Mouse (Mus musculus) urinary bladder, postnatal 4 days (tissue): ENCODE measurements around the gene Glb1.
"Not testable (repeated sequence)": the region's sequence is repeated elsewhere in the genome, so short reads cannot be mapped to it uniquely, and the experiment has no call there.

Experiments
- DNase-seq, 2 experiments: peaks; one replicate each; pipeline ENCODE4 v3.0.0; 2021 to 2022; ENCODE audit warnings: low spot score in 2 of 2

The Glb1 gene

GRCm38 (mm10) chr9:114400949-114401684, at the start of gene Glb1, which contains the start of gene Tmppe:
TSS of gene Glb1 (plus strand) at chr9:114401076.
TSS of gene Tmppe (plus strand) at chr9:114401105.
- peak; percentile 80 to 86 for DNase-seq

GRCm38 (mm10) chr9:114367783-114368470, 32.9 kb upstream of the Glb1 start:
- peak; percentile 76 to 83 for DNase-seq

GRCm38 (mm10) chr9:114368471-114368858, 32.4 kb upstream of the Glb1 start:
- no peak for DNase-seq

GRCm38 (mm10) chr9:114369389-114369788, 31.5 kb upstream of the Glb1 start:
- not testable (repeated sequence) for DNase-seq

DNA sequence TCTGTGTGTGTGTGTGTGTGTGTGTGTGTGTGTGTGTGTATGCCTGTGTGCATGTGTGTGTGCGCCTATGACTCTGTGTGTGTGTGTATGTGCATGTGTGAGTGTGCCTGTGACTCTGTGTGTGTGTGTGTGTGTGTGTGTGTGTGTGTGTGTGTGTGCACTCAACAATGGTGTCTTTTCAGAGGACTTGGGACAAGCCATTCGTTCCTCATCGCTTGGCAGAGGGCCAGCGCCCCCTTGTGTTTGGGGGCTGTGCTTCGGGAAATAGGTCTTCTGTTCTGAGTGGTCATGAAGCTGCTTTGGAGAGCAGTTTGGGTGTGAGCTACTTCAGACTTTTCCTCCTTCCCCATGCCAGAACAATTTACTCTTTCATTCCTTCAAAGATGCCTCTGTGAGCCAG, 29.2 kb upstream of the Glb1 start:
- DNase-seq, result not testable (repeated sequence)

DNA sequence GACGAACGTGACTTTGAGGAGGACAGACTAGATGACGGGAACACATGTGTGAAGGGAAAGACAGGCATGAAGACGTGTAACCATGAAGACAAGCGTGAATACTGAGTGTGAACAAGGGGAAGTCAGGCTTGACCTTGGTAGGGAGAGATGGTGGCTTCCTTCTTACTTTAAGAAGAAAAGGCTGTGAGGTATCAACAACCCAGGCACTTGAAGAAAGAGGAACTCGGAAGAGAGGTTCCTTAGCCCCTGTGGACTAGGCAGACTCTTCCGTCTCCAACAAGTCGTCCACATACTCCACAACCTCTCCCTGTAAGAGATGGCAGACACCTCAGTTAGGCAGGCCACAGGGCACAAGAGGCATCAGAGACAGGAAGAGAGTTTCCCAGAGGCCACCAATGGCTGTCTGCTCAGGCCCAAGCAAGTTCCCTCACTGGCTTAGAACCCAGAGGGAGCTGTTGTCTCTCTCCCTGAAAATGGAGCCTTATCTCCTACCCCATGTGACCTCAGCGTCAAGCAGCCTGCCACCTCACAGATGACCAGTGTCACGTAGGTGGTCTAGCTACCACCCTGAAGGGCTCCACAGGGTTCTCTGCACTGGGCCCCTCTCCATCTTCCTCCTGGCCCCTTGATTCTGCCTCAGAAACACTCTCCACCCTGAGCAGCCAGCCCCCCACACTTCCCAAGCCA, 25.5 kb upstream of the Glb1 start:
- no peak for DNase-seq

DNA sequence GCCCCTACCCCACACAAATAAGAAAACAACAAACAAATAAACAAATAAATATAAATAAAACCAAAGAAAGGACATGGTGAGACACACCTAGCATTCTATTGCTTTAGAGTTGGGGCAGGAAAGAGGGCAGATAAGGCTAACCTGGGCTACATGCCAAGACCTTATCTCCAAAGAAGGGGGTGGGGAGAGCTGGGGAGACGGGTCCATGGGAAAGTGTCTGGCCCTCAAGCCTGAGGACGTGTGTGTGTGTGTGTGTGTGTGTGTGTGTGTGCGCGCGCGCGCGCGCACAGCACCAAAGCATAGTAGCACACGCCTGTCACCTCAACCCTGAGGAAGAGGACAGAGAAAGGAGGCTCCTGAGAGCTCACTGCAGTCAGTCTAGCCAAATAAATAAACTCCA, 23.7 kb upstream of the Glb1 start:
- no peak for DNase-seq

- DNase-seq, result no peak
Observed at GRCm38 (mm10) chr9:114379871-114380270, 21.0 kb upstream of the Glb1 start.

DNA sequence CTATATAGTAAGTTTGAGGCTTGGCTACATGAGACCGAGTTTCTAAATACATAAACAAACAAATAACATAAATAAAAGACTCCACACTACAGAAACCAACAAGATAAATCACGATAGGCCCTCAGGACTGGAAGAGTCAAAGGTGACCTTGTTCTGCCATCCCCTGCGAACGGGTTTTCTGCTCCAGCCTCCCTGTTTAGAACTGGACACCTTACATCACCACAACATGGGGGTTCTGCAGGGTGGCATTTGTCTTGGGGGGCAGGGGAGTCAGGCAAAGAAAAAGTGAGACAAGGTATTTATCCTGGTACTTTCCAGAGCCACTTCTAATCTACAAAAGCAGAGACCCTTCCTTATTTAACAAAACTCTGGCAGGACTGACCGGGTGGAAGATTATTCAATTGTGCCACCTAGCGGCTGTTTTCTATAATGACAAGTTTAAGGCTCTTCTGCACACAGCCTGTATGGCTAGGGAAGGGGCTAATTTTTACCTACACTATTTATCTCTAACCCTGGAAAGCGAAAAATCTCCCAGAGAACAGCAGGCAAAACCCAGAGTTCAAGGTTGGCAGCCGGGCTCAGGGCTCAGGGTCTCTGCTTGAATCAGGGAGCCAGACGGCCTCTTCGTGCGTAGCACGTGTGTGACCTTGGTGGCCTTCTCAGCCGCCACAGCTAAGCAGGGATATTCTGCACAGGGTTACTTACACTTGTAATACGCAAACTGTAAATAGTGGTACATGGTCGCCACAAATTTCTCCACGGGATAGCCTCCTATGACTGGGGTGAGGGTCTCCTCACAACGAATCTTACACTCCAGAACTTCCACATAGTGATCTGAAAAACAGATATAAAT, 19.8 kb upstream of the Glb1 start:
- peak in 1 of 2 experiments; percentile 55 for DNase-seq

- DNase-seq, result no peak
Observed at GRCm38 (mm10) chr9:114382936-114383710, 17.8 kb upstream of the Glb1 start.

GRCm38 (mm10) chr9:114384691-114385090, 16.2 kb upstream of the Glb1 start:
- no peak for DNase-seq

DNA sequence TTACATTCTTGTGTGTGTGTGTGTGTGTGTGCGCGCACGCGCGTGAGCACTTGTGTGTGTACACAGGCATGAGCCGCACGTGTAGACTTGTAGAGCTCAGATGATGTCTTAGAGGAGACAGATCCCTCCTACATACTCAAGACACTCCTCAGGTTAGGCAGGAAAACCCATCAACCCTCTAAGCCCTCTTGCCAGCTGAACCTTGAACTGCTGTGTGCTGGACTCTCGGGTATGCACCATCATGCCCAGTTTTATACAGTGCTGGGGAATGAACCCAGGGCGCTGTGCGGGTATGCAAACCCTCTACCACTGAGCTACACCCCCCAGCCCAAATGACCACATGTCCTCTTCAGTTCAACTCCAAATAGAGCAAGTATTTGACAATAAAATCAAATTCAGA, 15.7 kb upstream of the Glb1 start:
- no peak for DNase-seq

GRCm38 (mm10) chr9:114387086-114387485, 13.8 kb upstream of the Glb1 start:
- DNase-seq, result no peak

- no peak for DNase-seq
Observed at GRCm38 (mm10) chr9:114388288-114388687, 12.6 kb upstream of the Glb1 start.

GRCm38 (mm10) chr9:114388701-114389370, 12.0 kb upstream of the Glb1 start:
- no peak for DNase-seq

DNA sequence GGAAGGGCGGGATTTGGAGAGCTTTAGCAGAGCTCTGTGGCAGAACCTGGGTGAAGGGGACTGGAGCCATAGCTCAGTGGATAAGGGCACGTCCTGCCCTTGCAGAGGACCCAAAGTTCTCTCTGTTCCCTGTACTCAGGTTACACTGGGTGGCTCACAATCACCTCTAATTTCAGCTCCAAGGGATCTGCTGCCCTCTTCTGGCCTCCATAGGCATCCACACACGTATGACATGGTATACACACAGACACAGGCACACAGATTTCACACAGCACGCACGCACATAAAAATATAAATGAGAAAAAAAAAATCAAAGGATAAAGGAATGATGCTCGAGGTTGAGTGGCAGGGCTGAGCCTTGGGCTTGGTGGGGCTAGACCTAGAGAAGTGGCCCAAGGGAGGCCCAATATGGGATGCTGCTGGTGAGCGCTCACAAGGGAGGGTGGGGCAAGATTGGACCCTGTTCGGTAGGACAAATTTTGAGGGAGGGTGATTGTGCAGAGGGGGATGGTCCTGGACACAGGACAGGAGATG, 11.4 kb upstream of the Glb1 start:
- no peak for DNase-seq

DNA sequence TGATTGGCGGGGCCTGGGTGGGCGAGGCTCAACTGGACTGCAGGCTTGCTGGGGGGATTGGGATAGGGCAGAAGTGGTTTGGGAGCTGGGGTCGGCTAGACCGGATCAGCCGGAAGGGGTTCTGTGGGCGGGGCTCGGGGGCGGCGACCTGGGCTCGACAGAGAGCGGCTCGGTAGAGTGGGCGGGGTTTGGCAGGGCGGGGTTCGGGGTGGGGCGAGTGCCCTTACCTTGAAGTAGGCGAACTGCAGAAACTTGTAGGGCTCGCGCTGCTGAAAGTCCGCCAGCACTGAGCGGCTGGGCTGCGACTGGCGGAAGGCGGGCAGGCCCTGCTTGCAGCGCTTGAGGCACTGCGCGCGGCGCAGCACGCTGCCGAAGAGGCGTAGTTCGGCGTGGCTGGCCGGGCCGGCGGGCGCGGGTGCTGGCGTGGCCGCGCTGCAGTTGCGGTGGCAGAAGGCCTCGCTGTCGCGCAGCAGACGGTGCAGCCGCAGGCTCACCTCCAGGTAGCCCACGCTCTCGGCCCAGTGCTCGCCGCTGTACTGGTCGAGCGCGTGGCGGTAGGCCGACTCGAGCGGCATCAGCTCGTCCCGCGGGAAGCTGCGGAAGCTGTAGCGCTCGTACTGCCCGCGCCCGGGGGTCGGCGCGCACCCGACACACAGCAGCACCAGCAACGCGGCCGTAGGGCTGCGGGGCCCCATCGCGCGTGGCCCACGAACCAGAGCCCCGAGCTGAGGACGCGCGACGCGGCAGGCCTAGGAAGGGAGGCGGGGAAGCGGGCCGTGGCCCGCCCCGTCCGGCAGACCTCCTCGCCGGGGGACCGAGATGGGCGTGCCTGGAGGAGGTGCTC, 10.7 kb upstream of the Glb1 start, which contains the start of gene Crtap:
TSS of gene Crtap (minus strand) at position 771 of the 844 bp plus-strand sequence.
- peak; percentile 67 to 72 for DNase-seq

DNA sequence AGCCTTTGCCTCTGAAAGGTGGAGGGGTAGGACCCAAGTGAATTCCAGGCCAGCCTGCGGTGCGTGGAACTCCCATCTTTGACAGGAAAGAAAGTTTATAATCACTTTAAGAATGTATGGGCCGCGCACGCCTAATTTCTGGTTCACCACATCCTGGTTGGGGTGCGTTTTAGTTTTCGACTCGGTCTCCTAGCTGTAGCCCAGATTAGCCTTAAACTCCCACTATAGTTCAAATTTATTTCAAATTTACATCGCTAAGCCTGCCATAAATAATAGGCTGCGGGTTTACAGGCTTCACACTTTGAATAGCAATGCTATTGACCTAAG, 10.2 kb upstream of the Glb1 start:
- no peak for DNase-seq

- DNase-seq, result not testable (repeated sequence)
Observed at GRCm38 (mm10) chr9:114394136-114394535, 6.7 kb upstream of the Glb1 start.
